Mouse (Mus musculus) lung, embryonic 14.5 days (tissue): ENCODE measurements at regions not wholly inside any gene's neighbourhood (a gene's known extent, or its start where the extent isn't known, plus 50 kb on each side); places are given as distances from the start of the nearest gene placed in this dataset.
A peak's percentile ranks its signal among the peaks of the same experiment; 100 is the strongest.

Source experiments
- ATAC-seq: fragments of 200-750 bp; cut with Nextera tagmentation; 2 replicates; pipeline ENCODE4 v1.8.0; 2017; ENCODE audit warnings: mild to moderate bottlenecking, moderate TSS enrichment, moderate library complexity; ENCODE audit not compliant: insufficient read depth
- DNase-seq: peaks from one replicate; pipeline ENCODE4 v3.0.0-alpha.2; 2015
- H3K27ac ChIP-seq: fragments of 300-500 bp; sonication (generic); 2 replicates; pipeline ENCODE4 v1.5.1; 2014; ENCODE audit warnings: low read depth, mild to moderate bottlenecking, moderate library complexity
- H3K27me3 ChIP-seq: fragments of 300-500 bp; sonication (generic); 2 replicates; pipeline ENCODE4 v1.6.1; 2014; ENCODE audit warnings: low read length, control low read depth; ENCODE audit not compliant: insufficient read depth
- H3K36me3 ChIP-seq: fragments of 300-500 bp; sonication (generic); 2 replicates; pipeline ENCODE4 v1.6.1; 2014; ENCODE audit warnings: control low read depth; ENCODE audit not compliant: insufficient read depth
- H3K4me1 ChIP-seq: fragments of 300-500 bp; sonication (generic); 2 replicates; pipeline ENCODE4 v1.6.1; 2014; ENCODE audit warnings: antibody characterized with exemption, control low read depth; ENCODE audit not compliant: insufficient read depth
- H3K4me2 ChIP-seq: fragments of 300-500 bp; sonication (generic); 2 replicates; pipeline ENCODE4 v1.6.1; 2014; ENCODE audit warnings: mild to moderate bottlenecking
- H3K4me3 ChIP-seq: fragments of 300-500 bp; sonication (generic); 2 replicates; pipeline ENCODE4 v1.5.1; 2014; ENCODE audit warnings: low read depth, low read length
- H3K9ac ChIP-seq: fragments of 300-500 bp; sonication (generic); 2 replicates; pipeline ENCODE4 v1.6.1; 2014
- H3K9me3 ChIP-seq: fragments of 300-500 bp; sonication (generic); 2 replicates; pipeline ENCODE4 v1.6.1; 2016; ENCODE audit warnings: low read depth, low read length, control low read depth
- CTCF ChIP-seq: IDR thresholded peaks from 2 replicates; pipeline ENCODE4 v1.5.1; 2016; ENCODE audit warnings: antibody characterized with exemption, low read depth
- WGBS: fragments of 180-500 bp; shearing (Covaris S2); extraction: QIAGEN DNeasy Blood & Tissue Kit; methylation state at CpG from one replicate; pipeline ENCODE4 v1.1.7; 2014; 5-methylcytosine and 5-hydroxymethylcytosine counted together

DNA sequence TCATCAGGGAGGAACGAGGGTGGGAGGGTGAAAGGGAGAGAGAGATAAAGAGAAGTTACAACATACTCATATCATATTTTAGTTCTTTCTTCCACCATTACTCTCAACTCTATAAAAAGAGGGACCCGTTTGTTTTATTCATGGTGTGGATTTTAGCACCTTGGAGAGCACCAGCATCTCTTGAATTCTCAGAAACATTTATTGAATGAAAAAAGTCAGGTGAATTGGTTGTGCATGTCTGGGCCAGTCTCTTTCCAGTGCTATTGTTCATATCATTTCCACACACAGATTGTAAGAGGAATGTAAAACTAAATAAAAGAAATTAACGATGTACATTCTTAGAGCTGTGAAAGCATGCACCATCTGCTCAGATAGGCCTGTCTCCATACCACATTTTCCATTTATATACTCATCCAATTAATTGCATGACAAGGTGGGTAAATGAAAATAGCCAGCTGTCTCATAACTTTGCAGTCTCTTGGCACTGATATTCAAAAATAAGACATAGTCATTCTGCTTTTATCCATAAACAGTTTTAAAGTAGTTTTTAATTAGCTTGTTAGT, 1603.8 kb upstream of the Slc10a2 start:
- no peak for TF ChIP-seq CTCF
- 59% methylated on average over 3 of the region's 3 CpGs for WGBS
- Histone ChIP-seq H3K4me2 (no peak overlapping the region), H3K4me1 (no peaks in the 10 kb centered on the region), H3K27me3 (no peaks in the 10 kb centered on the region), H3K27ac (no peak overlapping the region), H3K36me3 (no peaks in the 10 kb centered on the region), H3K9me3 (no peaks in the 10 kb centered on the region), H3K9ac (no peak overlapping the region), H3K4me3 (no peak overlapping the region)
- ATAC-seq (no peak), DNase-seq (peak; percentile 68)

DNA sequence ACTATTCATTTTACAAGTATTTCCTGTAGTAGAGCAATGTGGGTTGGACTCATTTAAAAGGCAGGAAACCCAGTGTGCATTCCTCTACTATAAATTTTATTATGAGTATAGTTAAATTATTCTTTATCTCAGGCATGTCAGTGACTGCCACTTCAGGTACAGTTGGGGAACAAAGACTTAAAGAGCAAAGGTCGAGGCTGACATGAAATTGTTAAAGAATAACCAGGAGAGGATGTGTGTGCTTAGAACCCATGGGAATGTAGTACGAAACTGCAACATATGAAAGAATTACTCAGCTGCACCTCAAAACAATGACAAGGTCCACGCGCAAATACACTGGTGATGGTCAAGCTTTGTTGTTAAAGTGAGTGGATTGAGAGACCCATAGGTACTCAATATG, 1583.4 kb upstream of the Slc10a2 start:
- no peaks in the 10 kb centered on the region for H3K9me3 ChIP-seq
- H3K27ac ChIP-seq, result no peak overlapping the region
- 82% methylated on average over 4 of the region's 4 CpGs for WGBS
- no peak for TF ChIP-seq CTCF
- ATAC-seq, result no peak
- H3K4me1 ChIP-seq, result no peaks in the 10 kb centered on the region
- H3K4me2 ChIP-seq, result no peak overlapping the region
- H3K27me3 ChIP-seq, result no peaks in the 10 kb centered on the region
- no peaks in the 10 kb centered on the region for H3K36me3 ChIP-seq
- H3K4me3 ChIP-seq, result no peak overlapping the region
- no peak overlapping the region for H3K9ac ChIP-seq
- DNase-seq, result no peak

DNA sequence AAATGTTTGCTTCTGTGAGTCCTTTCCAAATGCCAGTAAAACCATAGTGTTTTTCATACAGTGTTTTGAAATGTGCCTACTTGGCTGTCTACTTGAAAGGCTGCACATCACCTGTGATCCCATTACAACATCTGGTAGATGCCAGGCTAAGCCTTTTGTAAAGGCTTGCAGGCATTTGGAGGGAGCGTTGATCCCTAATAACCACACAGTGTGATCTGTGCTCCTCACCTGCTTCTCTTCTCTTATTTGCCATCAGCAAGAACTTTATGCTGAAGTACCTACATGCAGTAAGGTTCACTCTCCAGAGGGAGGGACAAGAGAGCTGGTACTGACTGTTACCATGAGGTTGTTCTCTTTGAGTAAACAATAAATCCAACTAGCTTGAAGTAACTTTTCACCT, 1553.7 kb upstream of the Slc10a2 start:
- H3K9ac ChIP-seq, result no peak overlapping the region

DNA sequence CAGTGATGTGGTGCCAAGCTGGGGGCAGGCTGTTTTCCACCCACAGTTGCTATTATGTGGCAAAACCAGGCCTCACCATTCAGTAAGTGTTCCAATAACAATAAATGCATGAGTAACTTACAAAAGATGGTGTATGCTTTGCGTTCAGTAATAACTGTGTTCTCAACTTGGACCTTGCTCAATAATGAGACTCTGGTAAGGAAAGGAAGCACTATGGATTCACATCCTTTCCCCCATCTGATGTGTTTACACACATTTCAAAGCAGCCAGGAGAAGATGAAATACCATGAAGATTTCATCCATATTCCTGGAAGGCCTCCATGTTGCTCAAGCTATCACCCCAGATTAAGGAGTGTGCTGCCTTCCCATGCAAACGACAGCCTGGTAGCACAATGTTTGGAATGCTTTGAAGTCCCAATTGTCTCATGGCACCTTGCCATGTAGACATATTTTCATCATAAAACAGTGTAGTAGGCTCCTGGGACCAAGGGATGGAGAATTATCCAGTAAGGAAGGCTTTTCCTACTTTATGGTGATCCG, 1552.4 kb upstream of the Slc10a2 start:
- Histone ChIP-seq H3K27me3 (no peaks in the 10 kb centered on the region), H3K36me3 (no peaks in the 10 kb centered on the region), H3K4me3 (no peak overlapping the region), H3K9me3 (no peaks in the 10 kb centered on the region), H3K4me2 (no peak overlapping the region), H3K4me1 (no peaks in the 10 kb centered on the region), H3K27ac (no peak overlapping the region), H3K9ac (no peak overlapping the region)
- ATAC-seq, result peak; percentile 35; the same call in 1 of the 2 replicates
- peak; percentile 57 for DNase-seq
- 56% methylated on average over 3 of the region's 3 CpGs for whole genome bisulfite sequencing
- TF ChIP-seq CTCF, result no peak

More for the DNA sequence above, 1553.7 kb upstream of the Slc10a2 start:
- no peak for ATAC-seq
- WGBS, result 71% methylated on average over 1 of the region's 1 CpGs
- Histone ChIP-seq H3K4me3 (no peak overlapping the region), H3K27me3 (no peaks in the 10 kb centered on the region), H3K9me3 (no peaks in the 10 kb centered on the region), H3K4me2 (no peak overlapping the region), H3K4me1 (no peaks in the 10 kb centered on the region), H3K27ac (no peak overlapping the region), H3K36me3 (no peaks in the 10 kb centered on the region)
- DNase-seq, result no peak
- no peak; the same call in 1 of the 2 replicates for TF ChIP-seq CTCF

DNA sequence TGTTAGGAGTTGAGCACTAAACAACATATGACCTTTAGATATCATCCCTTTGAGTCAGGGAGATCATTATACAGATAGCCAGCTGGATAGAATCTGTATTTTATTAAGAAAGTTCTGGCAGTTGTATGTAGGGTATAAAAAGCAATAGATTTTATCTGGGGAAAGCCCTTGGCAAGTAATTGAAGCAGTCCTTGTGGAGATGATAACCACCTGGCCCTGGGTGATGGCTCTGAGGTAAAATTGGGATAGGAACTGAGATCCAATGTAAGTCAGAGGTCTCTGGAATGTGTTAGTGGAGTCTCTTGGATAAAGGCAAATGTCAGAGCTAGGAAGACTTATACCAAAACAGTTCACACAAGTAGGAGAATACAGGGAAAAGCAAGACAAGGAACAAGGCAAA, 1547.0 kb upstream of the Slc10a2 start:
- Histone ChIP-seq H3K27ac (no peak overlapping the region), H3K4me1 (no peaks in the 10 kb centered on the region), H3K27me3 (no peaks in the 10 kb centered on the region), H3K9ac (no peak overlapping the region), H3K9me3 (no peaks in the 10 kb centered on the region), H3K4me2 (no peak overlapping the region), H3K36me3 (no peaks in the 10 kb centered on the region), H3K4me3 (no peak overlapping the region)
- no peak for DNase-seq
- no peak for ATAC-seq
- TF ChIP-seq CTCF, result no peak

DNA sequence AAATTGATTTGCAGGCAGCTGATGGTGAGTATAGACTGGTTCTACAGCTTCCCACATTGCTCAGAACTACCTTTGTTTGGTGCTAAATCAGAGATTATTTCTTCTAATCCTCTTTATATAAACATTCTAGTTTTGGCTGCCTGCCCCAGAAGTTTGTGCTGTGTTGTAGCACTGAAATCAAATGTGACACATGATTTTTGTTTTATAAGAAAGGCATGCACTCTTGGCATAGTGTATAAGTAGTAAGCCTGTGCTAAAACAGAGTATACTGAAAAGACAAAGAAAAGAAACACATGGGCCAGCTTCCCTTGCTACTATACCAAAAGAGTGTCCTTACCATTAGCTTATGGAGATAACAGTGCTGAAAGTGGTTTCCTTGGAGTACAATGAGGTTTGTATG, 1542.9 kb upstream of the Slc10a2 start:
- no peak for TF ChIP-seq CTCF
- peak; percentile 72 for DNase-seq
- ATAC-seq, result peak; percentile 58; the same call in 1 of the 2 replicates

DNA sequence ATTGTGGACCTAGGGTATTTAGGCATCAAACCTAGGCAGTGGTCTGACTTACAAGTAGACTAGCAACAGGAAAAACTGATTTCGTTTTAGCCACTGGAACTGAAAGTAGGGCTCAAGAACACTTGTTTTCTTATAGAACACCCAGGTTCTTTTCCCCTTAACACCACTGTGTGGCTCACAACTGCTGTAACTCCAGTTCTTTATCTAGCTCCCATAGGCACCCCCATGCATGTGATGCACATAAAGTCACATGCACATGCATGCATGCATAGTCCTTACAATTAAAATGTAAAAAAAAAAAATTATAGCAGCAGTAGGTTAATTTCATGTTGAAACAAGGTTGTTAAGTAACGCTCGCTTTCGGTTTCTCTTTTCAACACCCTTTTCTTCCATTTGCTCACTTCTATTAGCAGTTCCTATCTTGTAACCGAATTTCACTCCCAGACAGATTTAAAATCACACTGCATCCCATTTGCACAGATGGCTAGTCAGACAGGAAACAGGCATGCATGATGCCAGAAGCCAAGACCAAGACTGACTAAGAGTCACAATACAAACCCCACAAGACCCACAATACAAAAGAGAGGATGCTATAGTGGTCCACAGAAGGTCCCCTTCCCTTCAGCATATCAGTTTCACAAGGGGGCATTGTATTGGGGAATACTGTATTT, 1540.3 kb upstream of the Slc10a2 start:
- Histone ChIP-seq H3K4me1 (no peaks in the 10 kb centered on the region), H3K9me3 (no peaks in the 10 kb centered on the region), H3K4me2 (no peak overlapping the region), H3K27me3 (no peaks in the 10 kb centered on the region), H3K36me3 (no peaks in the 10 kb centered on the region), H3K27ac (no peak overlapping the region), H3K4me3 (no peak overlapping the region), H3K9ac (no peak overlapping the region)
- no peak for TF ChIP-seq CTCF
- 78% methylated on average over 5 of the region's 5 CpGs for WGBS
- ATAC-seq, result no peak
- no peak for DNase-seq

More for the DNA sequence above, 1542.9 kb upstream of the Slc10a2 start:
- Histone ChIP-seq H3K36me3 (no peaks in the 10 kb centered on the region), H3K4me3 (no peak overlapping the region), H3K27me3 (no peaks in the 10 kb centered on the region), H3K4me1 (no peaks in the 10 kb centered on the region), H3K27ac (no peak overlapping the region), H3K9ac (no peak overlapping the region), H3K4me2 (no peak overlapping the region), H3K9me3 (no peaks in the 10 kb centered on the region)
